Mouse (Mus musculus) urinary bladder, postnatal 14 days (tissue): ENCODE measurements around the gene Clrn1.
"Not testable (repeated sequence)": the region's sequence is repeated elsewhere in the genome, so short reads cannot be mapped to it uniquely, and the experiment has no call there.

Experiments used
- DNase-seq: peaks from one replicate; pipeline ENCODE4 v3.0.0; 2021; ENCODE audit warnings: low spot score

Gene Clrn1

GRCm38 (mm10) chr3:58884801-58885573 is at the start of gene Clrn1:
Gene Clrn1, minus strand, starts transcription at chr3:58885340.
- no peak for DNase-seq

- DNase-seq: no peak
Measured at GRCm38 (mm10) chr3:58924027-58924426, 38.9 kb upstream of the Clrn1 start.

- DNase-seq: no peak
Measured at GRCm38 (mm10) chr3:58923140-58923539, 38.0 kb upstream of the Clrn1 start.

- no peak for DNase-seq
Measured at GRCm38 (mm10) chr3:58922636-58923035, 37.5 kb upstream of the Clrn1 start.

- DNase-seq: no peak
Measured at GRCm38 (mm10) chr3:58921316-58921715, 36.2 kb upstream of the Clrn1 start.

GRCm38 (mm10) chr3:58904656-58905055 is 19.5 kb upstream of the Clrn1 start:
- no peak for DNase-seq

GRCm38 (mm10) chr3:58902051-58902758 is 17.1 kb upstream of the Clrn1 start:
- no peak for DNase-seq

GRCm38 (mm10) chr3:58895131-58895530 is 10.0 kb upstream of the Clrn1 start:
- no peak for DNase-seq

GRCm38 (mm10) chr3:58894529-58894928 is 9.4 kb upstream of the Clrn1 start:
- DNase-seq: no peak

- no peak for DNase-seq
Measured at GRCm38 (mm10) chr3:58889670-58890069, 4.5 kb upstream of the Clrn1 start.

- no peak for DNase-seq
Measured at GRCm38 (mm10) chr3:58888131-58888715, 3.1 kb upstream of the Clrn1 start.

- DNase-seq: no peak
Measured at GRCm38 (mm10) chr3:58887719-58888118, 2.6 kb upstream of the Clrn1 start.

GRCm38 (mm10) chr3:58883511-58883907 is 1.6 kb downstream of the Clrn1 start:
- DNase-seq: no peak

- peak; percentile 8 for DNase-seq
Measured at GRCm38 (mm10) chr3:58882878-58883510, 2.1 kb downstream of the Clrn1 start.

GRCm38 (mm10) chr3:58881016-58881415 is 4.1 kb downstream of the Clrn1 start:
- DNase-seq: no peak

GRCm38 (mm10) chr3:58880181-58880580 is 5.0 kb downstream of the Clrn1 start:
- no peak for DNase-seq

- DNase-seq: not testable (repeated sequence)
Measured at GRCm38 (mm10) chr3:58871882-58872281, 13.3 kb downstream of the Clrn1 start.

- no peak for DNase-seq
Measured at GRCm38 (mm10) chr3:58865690-58866089, 19.4 kb downstream of the Clrn1 start.

- no peak for DNase-seq
Measured at GRCm38 (mm10) chr3:58862976-58863375, 22.2 kb downstream of the Clrn1 start.

- no peak for DNase-seq
Measured at GRCm38 (mm10) chr3:58843415-58843814, 41.7 kb downstream of the Clrn1 start.

GRCm38 (mm10) chr3:58833442-58834160 is 51.5 kb downstream of the Clrn1 start:
- no peak for DNase-seq

GRCm38 (mm10) chr3:58832888-58833287 is 52.3 kb downstream of the Clrn1 start:
- no peak for DNase-seq
